Comparison of ENCODE assay signal across 7 mouse cellular contexts in genomic region chr10:68908236-68908635, GRCm38 (mm10).
DNase-seq lines count a peak whose midpoint lies in the region; ATAC-seq and TF ChIP-seq lines count a peak whose summit lies in the region.

No protein-coding gene starts in this region.

- peak; percentile 79 for DNase-seq in CD4-positive, CD25-positive, alpha-beta regulatory T cell, adult 2 months (ENCODE audit: low read depth, low spot score)
- DNase-seq in Patski (ENCODE audit: low read depth, low spot score): no peak
- peak; percentile 65 to 72 for DNase-seq in cerebellum, postnatal 4 days (ENCODE audit: low spot score in 2 of 2)
- DNase-seq in gastrocnemius, postnatal 4 days (ENCODE audit: low spot score in 2 of 2): peak; percentile 48 to 72
- DNase-seq in layer of hippocampus, adult 8-10 months (ENCODE audit: low spot score in 2 of 2): peak; percentile 22 to 70
- peak; percentile 84 for DNase-seq in lung, postnatal 36 days
- DNase-seq in spleen, adult 12 weeks (ENCODE audit: low spot score): peak; percentile 9

- peak; percentile 57 for TF ChIP-seq CTCF in Patski (IDR thresholded peaks at IDR 0.05)

- no peak for ATAC-seq in Patski

- CTCF ChIA-PET in Patski (lab: Charles Lee): interaction anchor here (0.7 to 2.3 kb wide), 10 partner anchors 10 to 661 kb away, joined by 3 to 7 read pairs (median 3); no protein-coding TSS in a partner anchor

- no peaks in the 10 kb centered on the region for H3K27me3 ChIP-seq in Patski

- POLR2A ChIA-PET in Patski (lab: Charles Lee): interaction anchor here (0.7 kb wide), 1 partner anchor 239 kb away, joined by 3 read pairs; no protein-coding TSS in a partner anchor

- in situ Hi-C loops in Patski (cut with MboI; ENCODE audit: low pct_unique_long_range_greater_than_20kb): loop anchor here (5.0 to 10.0 kb wide), 2 partner anchors 277 to 414 kb away; no protein-coding TSS in a partner anchor
